Mouse (Mus musculus) kidney, embryonic 16.5 days (tissue): ENCODE measurements around the gene Fgfr2. TPM values are rescaled to one million over a fixed set of nuclear protein-coding genes. Genes with fewer than 3 reads are reported as not detected.
"Not testable (repeated sequence)": the region's sequence is repeated elsewhere in the genome, so short reads cannot be mapped to it uniquely, and the experiment has no call there.

Experiments used
- ATAC-seq: fragments of 200-750 bp; cut with Nextera tagmentation; 2 replicates; pipeline ENCODE4 v1.8.0; 2017; ENCODE audit warnings: moderate TSS enrichment; ENCODE audit not compliant: low FRiP score, low TSS enrichment
- H3K27ac ChIP-seq: fragments of 300-500 bp; sonication (generic); 2 replicates; pipeline ENCODE4 v1.5.1; 2014; ENCODE audit warnings: low read length
- H3K27me3 ChIP-seq: fragments of 300-500 bp; sonication (generic); 2 replicates; pipeline ENCODE4 v1.6.1; 2014; ENCODE audit warnings: low read length, control low read depth, mixed read lengths; ENCODE audit not compliant: insufficient read depth
- H3K36me3 ChIP-seq: fragments of 300-500 bp; sonication (generic); 2 replicates; pipeline ENCODE4 v1.6.1; 2014; ENCODE audit warnings: low read length, control low read depth, mixed read lengths; ENCODE audit not compliant: insufficient read depth
- H3K4me1 ChIP-seq: fragments of 300-500 bp; sonication (generic); 2 replicates; pipeline ENCODE4 v1.6.1; 2014; ENCODE audit warnings: low read length, control low read depth, mixed read lengths; ENCODE audit not compliant: insufficient read depth
- H3K4me2 ChIP-seq: fragments of 300-500 bp; sonication (generic); replicated peaks from 2 replicates; pipeline ENCODE4 v1.6.1; 2014; ENCODE audit warnings: low read depth, low read length
- H3K4me3 ChIP-seq: fragments of 300-500 bp; sonication (generic); 2 replicates; pipeline ENCODE4 v1.5.1; 2014; ENCODE audit warnings: mild to moderate bottlenecking, low read length
- H3K9ac ChIP-seq: fragments of 300-500 bp; sonication (generic); replicated peaks from 2 replicates; pipeline ENCODE4 v1.6.1; 2014; ENCODE audit warnings: low read length
- H3K9me3 ChIP-seq: fragments of 300-500 bp; sonication (generic); 2 replicates; pipeline ENCODE4 v1.6.1; 2016; ENCODE audit warnings: low read length, control low read depth
- WGBS: fragments of 180-500 bp; shearing (Covaris S2); extraction: QIAGEN DNeasy Blood & Tissue Kit; methylation state at CpG from one replicate; pipeline ENCODE4 v1.1.7; 2014; 5-methylcytosine and 5-hydroxymethylcytosine counted together
- polyA plus RNA-seq: library from polyadenylated mRNA; unstranded; fragments of >200 nt; fragmentation: Nextera tagmentation; extraction: Ambion mirVana; gene quantifications from 2 replicates; pipeline ENCODE4 v1.2.1, GENCODE M21; 2015

Gene Fgfr2
- polyA plus RNA-seq, 1 experiment from 2014 or later: 118 TPM

DNA sequence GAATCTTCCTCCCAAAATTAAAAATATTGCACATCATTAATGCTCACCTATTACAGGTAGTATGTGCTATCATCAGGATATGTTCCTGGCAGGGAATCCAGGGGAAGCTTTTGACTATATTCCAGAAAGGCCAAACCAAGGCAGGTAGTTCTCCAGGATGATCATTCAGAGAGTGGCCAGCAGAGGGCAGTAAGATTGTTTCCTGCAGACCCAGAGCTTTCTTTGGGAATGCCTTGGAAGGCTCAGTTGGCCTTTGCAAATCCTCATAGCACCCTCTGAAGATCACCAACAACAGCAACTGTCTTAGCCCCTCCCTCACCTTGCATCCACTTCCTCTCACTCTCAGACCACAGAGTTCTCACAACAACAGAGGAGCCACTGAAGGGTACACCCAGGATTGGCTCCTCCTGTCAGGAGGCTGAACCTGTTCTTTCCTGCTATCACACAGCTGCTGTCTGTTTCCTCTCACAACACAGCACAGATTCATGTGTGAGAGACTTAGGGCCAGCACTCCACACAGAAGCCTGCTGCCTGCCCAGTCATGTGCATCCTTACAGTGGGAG is 2068.3 kb downstream of the Fgfr2 start:
- no peak overlapping the region for H3K9ac ChIP-seq
- no peak overlapping the region for H3K27ac ChIP-seq
- H3K4me3 ChIP-seq: no peak overlapping the region
- no peaks in the 10 kb centered on the region for H3K9me3 ChIP-seq
- no peaks in the 10 kb centered on the region for H3K27me3 ChIP-seq
- no peaks in the 10 kb centered on the region for H3K4me1 ChIP-seq
- H3K4me2 ChIP-seq: no peak overlapping the region
- ATAC-seq: no peak
- H3K36me3 ChIP-seq: no peaks in the 10 kb centered on the region

DNA sequence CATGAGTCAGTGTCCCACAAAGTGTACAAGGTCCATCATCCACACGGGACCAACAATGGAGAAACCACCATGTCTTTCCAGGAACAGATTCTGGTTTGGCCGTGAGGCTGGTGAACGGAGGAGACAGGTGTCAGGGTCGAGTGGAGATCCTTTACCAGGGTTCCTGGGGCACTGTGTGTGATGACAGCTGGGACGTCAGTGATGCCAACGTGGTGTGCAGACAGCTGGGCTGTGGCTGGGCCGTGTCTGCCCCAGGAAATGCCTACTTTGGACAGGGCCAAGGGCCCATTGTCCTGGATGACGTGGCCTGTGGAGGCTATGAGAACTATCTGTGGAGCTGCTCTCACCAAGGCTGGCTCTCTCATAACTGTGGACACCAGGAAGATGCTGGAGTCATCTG is 2073.3 kb downstream of the Fgfr2 start:
- not testable (repeated sequence) for H3K4me2 ChIP-seq, H3K9ac ChIP-seq, H3K4me3 ChIP-seq, H3K27ac ChIP-seq, H3K36me3 ChIP-seq, H3K9me3 ChIP-seq, H3K4me1 ChIP-seq, H3K27me3 ChIP-seq, ATAC-seq
- 83% methylated on average over 8 of the region's 8 CpGs for WGBS

DNA sequence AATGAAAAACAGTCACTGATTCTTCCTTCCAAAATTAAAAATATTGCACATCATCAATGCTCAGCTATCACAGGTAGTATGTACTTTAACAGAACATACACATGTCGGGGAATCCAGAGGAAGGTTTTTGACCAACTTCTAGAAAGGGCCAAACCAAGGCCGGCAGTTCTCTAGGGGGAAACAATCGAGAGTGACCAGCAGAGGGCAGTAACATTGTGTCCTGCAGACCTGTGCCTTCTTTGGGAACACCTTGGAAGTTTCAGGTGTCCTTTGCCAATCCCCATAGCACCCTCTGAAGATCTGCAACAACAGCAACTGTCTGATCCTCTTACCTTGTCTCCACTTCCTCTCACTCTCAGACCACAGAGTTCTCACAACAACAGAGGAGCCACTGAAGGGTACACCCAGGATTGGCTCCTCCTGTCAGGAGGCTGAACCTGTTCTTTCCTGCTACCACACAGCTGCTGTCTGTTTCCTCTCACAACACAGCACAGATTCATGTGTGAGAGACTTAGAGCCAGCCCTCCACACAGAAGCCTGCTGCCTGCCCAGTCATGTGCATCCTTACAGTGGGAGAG is 2077.8 kb downstream of the Fgfr2 start:
- not testable (repeated sequence) for H3K4me2 ChIP-seq, H3K27me3 ChIP-seq, H3K9me3 ChIP-seq, H3K4me1 ChIP-seq, H3K4me3 ChIP-seq, H3K9ac ChIP-seq, H3K36me3 ChIP-seq, H3K27ac ChIP-seq
- 0 out of 2 replicates have a peak, but pooled peaks have one; percentile 35 for ATAC-seq
- WGBS: 27% methylated on average over 3 of the region's 3 CpGs

DNA sequence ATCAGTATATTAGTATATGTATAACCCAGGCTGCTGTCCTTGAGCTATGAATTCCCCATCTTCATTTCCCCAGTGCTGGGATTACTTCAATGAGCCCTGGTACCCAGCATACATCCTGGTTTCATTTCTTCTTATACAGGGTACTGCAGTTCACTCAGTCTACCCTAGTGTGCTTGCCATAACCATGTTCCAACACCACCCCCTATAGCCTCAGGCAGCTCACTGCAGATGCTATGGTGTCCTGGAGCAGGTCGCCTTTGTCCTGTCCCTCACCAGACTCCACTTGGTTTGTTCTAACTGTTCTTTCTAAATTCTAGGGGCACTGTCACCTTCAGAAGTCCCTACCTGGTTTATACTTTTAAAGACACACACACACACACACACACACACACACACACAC is 2080.5 kb downstream of the Fgfr2 start:
- no peaks in the 10 kb centered on the region for H3K9me3 ChIP-seq
- H3K27ac ChIP-seq: no peak overlapping the region
- no peak overlapping the region for H3K4me2 ChIP-seq
- no peaks in the 10 kb centered on the region for H3K4me1 ChIP-seq
- no peak for ATAC-seq
- no peak overlapping the region for H3K9ac ChIP-seq
- no peaks in the 10 kb centered on the region for H3K36me3 ChIP-seq
- WGBS: 81% methylated on average over 1 of the region's 1 CpGs
- no peaks in the 10 kb centered on the region for H3K27me3 ChIP-seq
- H3K4me3 ChIP-seq: no peak overlapping the region

DNA sequence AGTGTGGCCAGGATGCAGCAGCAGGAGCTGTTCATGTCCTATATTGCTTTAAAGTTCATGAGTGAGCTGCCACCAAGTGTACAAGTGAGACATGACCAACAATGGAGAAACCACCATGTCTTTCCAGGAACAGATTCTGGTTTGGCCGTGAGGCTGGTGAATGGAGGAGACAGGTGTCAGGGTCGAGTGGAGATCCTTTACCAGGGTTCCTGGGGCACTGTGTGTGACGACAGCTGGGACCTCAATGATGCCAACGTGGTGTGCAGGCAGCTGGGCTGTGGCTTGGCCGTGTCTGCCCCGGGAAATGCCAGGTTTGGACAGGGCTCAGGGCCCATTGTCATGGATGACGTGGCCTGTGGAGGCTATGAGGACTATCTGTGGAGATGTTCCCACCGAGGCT is 2082.4 kb downstream of the Fgfr2 start:
- not testable (repeated sequence) for H3K36me3 ChIP-seq, ATAC-seq, H3K9me3 ChIP-seq, H3K4me2 ChIP-seq, H3K27ac ChIP-seq, H3K4me1 ChIP-seq, H3K4me3 ChIP-seq, H3K9ac ChIP-seq, H3K27me3 ChIP-seq
- WGBS: 90% methylated on average over 8 of the region's 8 CpGs

DNA sequence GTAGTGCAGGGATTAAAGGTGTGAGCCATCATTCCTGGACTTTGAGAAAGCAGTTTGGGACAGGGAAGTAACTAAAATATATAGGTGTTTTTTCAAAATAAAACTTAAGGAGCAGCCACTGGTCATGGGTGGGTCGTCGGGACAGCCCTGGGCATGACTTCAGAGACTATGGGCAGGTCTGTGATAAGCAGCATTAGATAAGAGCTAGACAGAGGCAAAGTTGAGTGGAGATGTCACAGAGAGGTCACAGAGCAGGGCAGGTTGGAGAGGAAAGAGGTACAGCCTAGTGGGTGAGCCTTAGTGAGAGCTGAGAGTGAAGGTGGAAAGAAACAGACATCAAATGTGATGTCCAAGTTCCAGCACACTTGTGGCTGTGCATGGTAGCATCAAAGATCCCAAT is 2086.1 kb downstream of the Fgfr2 start:
- no peaks in the 10 kb centered on the region for H3K9me3 ChIP-seq
- H3K27me3 ChIP-seq: no peaks in the 10 kb centered on the region
- no peak overlapping the region for H3K9ac ChIP-seq
- no peak overlapping the region for H3K4me3 ChIP-seq
- no peak overlapping the region for H3K27ac ChIP-seq
- no peaks in the 10 kb centered on the region for H3K4me1 ChIP-seq
- no peak for ATAC-seq
- H3K36me3 ChIP-seq: no peaks in the 10 kb centered on the region
- WGBS: 79% methylated on average over 2 of the region's 2 CpGs
- H3K4me2 ChIP-seq: no peak overlapping the region

DNA sequence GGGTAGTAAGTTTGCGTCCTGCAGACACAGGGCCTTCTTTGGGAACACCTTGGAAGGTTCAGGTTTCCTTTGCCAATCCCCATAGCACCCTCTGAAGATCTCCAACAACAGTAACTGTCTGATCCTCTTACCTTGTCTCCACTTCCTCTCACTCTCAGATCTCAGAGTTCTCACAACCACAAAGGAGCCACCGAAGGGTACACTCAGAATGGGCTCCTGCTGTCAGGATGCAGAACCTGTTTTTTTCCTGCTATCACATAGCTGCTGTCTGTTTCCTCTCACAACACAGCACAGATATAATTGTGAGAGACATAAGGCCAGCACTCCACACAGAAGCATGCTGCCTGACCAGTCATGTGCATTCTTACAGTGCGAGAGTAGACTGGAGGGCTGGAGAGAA is 2086.8 kb downstream of the Fgfr2 start:
- ATAC-seq: no peak
- Histone ChIP-seq H3K4me2 (no peak overlapping the region), H3K27me3 (no peaks in the 10 kb centered on the region), H3K36me3 (no peaks in the 10 kb centered on the region), H3K9ac (no peak overlapping the region), H3K9me3 (no peaks in the 10 kb centered on the region), H3K4me1 (no peaks in the 10 kb centered on the region), H3K27ac (no peak overlapping the region), H3K4me3 (no peak overlapping the region)
- WGBS: 78% methylated on average over 3 of the region's 3 CpGs

DNA sequence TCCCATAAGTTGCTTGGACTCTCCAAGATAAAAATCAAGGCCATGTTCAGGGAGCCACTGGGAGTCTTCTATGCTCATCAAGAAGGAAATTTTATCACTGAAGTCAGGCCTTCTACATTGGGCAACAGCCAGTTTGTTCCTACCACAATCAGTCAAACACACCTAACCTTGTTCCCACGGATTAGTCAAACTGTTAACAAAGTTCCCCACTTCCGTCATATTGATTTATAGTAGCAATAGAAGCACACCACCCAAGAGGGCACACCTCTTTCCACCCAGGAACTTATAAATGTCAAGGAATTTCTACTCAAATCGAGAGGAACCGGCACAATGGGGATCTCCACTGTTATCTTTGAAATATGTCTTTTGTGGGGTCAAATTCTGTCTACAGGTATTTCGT is 2091.4 kb downstream of the Fgfr2 start, which contains the start of gene Dmbt1:
TSS of gene Dmbt1 (plus strand) at position 299 of the 400 bp plus-strand sequence.
- Histone ChIP-seq H3K4me2 (no peak within 1 kb of the TSS), H3K36me3 (no peaks in the 10 kb centered on the region), H3K27me3 (no peaks in the 10 kb centered on the region), H3K9me3 (no peaks in the 10 kb centered on the region), H3K4me3 (no peak within 1 kb of the TSS), H3K4me1 (no peaks in the 10 kb centered on the region), H3K27ac (no peak within 1 kb of the TSS), H3K9ac (no peak within 1 kb of the TSS)
- no peak for ATAC-seq
- 63% methylated on average over 5 of the region's 5 CpGs for WGBS

DNA sequence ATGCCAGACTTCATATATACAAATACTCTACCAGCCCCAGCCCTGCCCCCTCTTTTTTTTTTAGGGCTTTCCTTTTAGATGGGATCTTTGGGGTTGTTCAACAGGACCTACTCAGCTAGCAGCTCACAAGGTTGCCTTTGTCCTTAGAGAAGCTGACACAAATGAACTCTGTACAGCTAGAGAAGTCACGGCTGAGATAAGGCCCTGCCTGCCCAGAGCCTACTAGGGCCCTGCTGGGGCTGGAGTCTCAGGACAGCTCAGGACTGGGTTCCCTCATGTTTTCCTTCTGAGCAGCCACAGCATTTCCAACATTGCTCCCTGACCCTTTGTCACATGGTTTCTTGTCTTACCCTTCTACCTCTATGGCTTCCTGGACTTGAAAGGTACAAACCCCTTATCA is 2095.6 kb downstream of the Fgfr2 start:
- Histone ChIP-seq H3K27me3 (no peaks in the 10 kb centered on the region), H3K4me1 (no peaks in the 10 kb centered on the region), H3K36me3 (no peaks in the 10 kb centered on the region), H3K4me3 (no peak overlapping the region), H3K4me2 (no peak overlapping the region), H3K9me3 (no peaks in the 10 kb centered on the region), H3K9ac (no peak overlapping the region), H3K27ac (no peak overlapping the region)
- WGBS: 70% methylated on average over 1 of the region's 1 CpGs
- ATAC-seq: no peak

DNA sequence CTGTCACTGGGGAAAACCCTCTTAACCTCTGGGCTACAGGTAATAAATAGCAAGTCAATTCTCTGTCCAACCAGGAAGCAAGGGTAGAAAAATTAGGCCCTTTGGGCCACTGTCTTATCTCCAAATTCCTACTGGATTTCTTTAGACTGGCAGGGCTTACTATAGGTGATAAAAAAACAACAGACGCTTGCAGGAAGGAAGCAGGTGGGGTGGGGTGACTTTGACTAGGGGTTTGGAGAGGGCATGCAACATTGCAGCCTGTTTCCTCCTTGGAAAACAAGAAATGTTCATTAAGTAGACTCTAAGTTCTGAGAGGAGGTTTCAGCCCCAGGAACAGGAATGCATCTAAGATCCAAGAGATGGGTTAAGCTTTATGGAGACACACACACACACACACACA is 2098.3 kb downstream of the Fgfr2 start:
- Histone ChIP-seq H3K27ac (no peak overlapping the region), H3K4me1 (no peaks in the 10 kb centered on the region), H3K4me3 (no peak overlapping the region), H3K4me2 (no peak overlapping the region), H3K9me3 (no peaks in the 10 kb centered on the region), H3K36me3 (no peaks in the 10 kb centered on the region), H3K9ac (no peak overlapping the region), H3K27me3 (no peaks in the 10 kb centered on the region)
- ATAC-seq: no peak
- 45% methylated on average over 1 of the region's 1 CpGs for WGBS
